Mouse (Mus musculus) testis, adult 2 months (tissue): ENCODE results near the gene Il9r.

ENCODE experiments used
- CTCF ChIP-seq: fragments of 200-500 bp; IDR thresholded peaks from 2 replicates; pipeline ENCODE4 v1.5.1; 2012; ENCODE audit warnings: low read depth, mild to moderate bottlenecking, inconsistent platforms, low read length, moderate library complexity; ENCODE audit not compliant: control insufficient read depth, insufficient read depth, insufficient replicate concordance
- POLR2A ChIP-seq: fragments of 200-500 bp; IDR thresholded peaks from 2 replicates; pipeline ENCODE4 v1.6.1; 2012; ENCODE audit warnings: low read depth, mild to moderate bottlenecking, inconsistent platforms, low read length, moderate library complexity; ENCODE audit not compliant: control insufficient read depth

- TF ChIP-seq POLR2A (no peak), CTCF (no peak)
These were observed 6.0 kb downstream of the Il9r start for GRCm38 (mm10) chr11:32194086-32194485.
